Mouse (Mus musculus) embryonic fibroblast, embryonic 13.5 days (primary cell): ENCODE measurements at regions not wholly inside any gene's neighbourhood (a gene's known extent, or its start where the extent isn't known, plus 50 kb on each side); places are given as distances from the start of the nearest gene placed in this dataset.

Experiments used
- H3K27ac ChIP-seq: 2 replicates; pipeline ENCODE4 v1.5.1; 2012; ENCODE audit warnings: low read length, control low read depth, inconsistent platforms; ENCODE audit not compliant: insufficient read depth
- H3K4me1 ChIP-seq: 2 replicates; pipeline ENCODE4 v1.6.1; 2011; ENCODE audit warnings: low read length; ENCODE audit not compliant: control insufficient read depth, insufficient read depth
- H3K4me3 ChIP-seq: 2 replicates; pipeline ENCODE4 v1.5.1; 2011; ENCODE audit warnings: mild to moderate bottlenecking, control low read depth, low read length; ENCODE audit not compliant: insufficient read depth
- CTCF ChIP-seq: IDR thresholded peaks from 2 replicates; pipeline ENCODE4 v1.5.1; 2011; ENCODE audit warnings: mild to moderate bottlenecking, control low read depth, low read length, moderate library complexity, borderline replicate concordance; ENCODE audit not compliant: insufficient read depth
- POLR2A ChIP-seq: IDR thresholded peaks from 2 replicates; pipeline ENCODE4 v1.6.1; 2011; ENCODE audit warnings: low read depth, mild to moderate bottlenecking, control low read depth, low read length, moderate library complexity

DNA sequence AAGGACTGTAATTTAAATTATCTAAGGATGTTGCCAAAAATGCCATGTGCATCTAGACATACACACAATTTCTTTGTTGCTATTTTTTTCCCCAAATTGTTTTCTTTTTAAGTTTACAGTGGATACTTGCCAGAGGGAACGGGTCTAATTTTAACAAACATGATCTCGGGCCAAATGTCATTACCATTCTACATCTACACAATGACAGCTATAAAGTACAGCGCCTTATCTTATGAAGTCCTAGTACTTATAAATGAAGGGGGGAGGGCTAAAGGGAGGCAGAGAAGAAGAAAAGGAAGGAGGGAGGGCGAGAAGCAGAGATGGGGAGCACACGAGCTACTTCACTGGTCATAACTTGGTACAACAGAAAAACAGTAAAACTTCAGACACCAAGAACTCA is 89.4 kb upstream of the Paip1 start:
- H3K4me1 ChIP-seq, result peaks cover 4% of the 10 kb centered on the region; the same call in 1 of the 2 replicates
- TF ChIP-seq CTCF (no peak), POLR2A (no peak)
- no peak overlapping the region for H3K27ac ChIP-seq
- no peak overlapping the region for H3K4me3 ChIP-seq

DNA sequence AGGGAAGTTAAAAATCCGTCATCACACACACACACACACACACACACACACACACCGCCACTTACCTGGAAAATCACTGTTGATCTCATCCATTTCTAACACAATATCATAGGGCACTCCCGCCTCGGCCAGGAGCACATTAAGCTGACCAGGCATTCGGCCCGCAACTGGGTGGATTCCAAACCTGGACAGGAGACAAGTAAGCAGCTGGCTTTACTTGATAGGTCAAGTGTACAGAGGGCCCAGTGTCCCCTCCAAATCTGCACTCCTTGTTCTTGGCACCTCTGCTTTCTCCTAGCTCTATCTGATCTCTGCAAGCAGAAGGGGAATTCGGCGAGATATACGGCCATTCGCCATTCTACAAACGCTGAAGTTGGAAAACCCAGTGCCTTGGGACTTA is 88.6 kb upstream of the Paip1 start:
- Histone ChIP-seq H3K27ac (no peak overlapping the region), H3K4me3 (no peak overlapping the region), H3K4me1 (peaks cover 4% of the 10 kb centered on the region; the same call in 1 of the 2 replicates)
- TF ChIP-seq CTCF (no peak), POLR2A (no peak)

DNA sequence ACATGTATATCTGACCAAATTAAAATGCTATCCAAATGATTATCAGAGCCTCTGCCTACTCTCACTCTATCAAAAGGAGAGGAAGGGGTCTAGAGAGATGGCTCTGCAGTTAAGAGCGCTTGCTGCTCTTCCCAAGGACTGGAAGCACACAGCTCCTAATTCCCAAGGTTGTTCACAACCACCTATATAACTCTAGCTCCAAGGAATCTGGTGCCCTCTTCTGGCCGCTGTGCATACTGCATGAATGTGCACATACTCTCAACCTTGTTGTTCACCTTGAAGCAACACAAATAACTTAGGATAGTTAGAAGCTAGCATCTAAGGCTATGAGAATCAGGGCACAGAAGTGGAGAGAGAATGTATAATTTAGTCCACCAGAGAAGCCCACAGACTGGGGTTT is 86.6 kb upstream of the Paip1 start:
- H3K27ac ChIP-seq, result no peak overlapping the region

DNA sequence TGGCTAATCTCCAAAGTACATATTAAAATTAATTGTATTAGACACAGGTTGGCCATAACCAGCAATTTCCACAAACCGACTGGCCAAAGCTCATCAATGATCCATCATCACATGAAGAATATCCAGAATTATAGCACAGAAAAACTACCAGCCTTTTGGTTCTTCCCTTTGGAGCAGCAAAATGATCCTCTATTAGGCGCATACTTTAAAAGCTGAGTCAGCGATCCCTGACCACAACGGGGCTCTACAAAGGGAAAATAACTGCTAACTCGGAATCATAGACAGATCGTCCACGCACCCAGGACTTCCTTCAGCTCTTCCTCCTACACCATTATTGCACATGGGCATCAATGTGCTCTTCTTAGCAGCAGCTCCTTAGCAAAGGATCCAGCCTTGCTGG is 85.6 kb upstream of the Paip1 start:
- TF ChIP-seq POLR2A, result no peak
- H3K27ac ChIP-seq, result no peak overlapping the region

More for the DNA sequence above, 86.6 kb upstream of the Paip1 start:
- Histone ChIP-seq H3K4me3 (no peak overlapping the region), H3K4me1 (peaks cover 4% of the 10 kb centered on the region; the same call in 1 of the 2 replicates)
- no peak for TF ChIP-seq POLR2A
- peak; percentile 25; the same call in 1 of the 2 replicates for TF ChIP-seq CTCF

DNA sequence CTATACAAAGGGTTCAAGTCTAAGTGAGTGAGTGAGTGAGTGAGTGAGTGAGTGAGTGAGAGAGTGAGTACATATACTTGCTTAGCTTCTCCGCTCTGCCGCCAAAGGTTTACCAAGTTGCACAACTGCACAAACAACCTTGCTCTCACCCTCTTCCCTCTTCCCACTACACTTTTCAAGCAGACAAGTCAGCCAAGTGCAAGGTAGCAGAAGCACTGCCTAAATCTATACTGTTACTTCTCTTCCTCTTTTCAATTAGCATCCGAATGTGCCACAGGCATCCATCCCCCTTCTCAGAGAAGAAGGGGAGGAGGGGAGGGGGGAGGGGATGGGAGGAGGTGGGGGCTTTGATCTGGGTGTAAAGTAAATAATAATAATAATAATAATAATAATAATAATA is 80.4 kb upstream of the Paip1 start:
- Histone ChIP-seq H3K27ac (no peak overlapping the region), H3K4me1 (peaks cover 2% of the 10 kb centered on the region; the same call in 1 of the 2 replicates), H3K4me3 (no peak overlapping the region)
- no peak for TF ChIP-seq POLR2A
- TF ChIP-seq CTCF, result no peak

More for the DNA sequence above, 85.6 kb upstream of the Paip1 start:
- peaks cover 4% of the 10 kb centered on the region; the same call in 1 of the 2 replicates for H3K4me1 ChIP-seq
- no peak overlapping the region for H3K4me3 ChIP-seq

DNA sequence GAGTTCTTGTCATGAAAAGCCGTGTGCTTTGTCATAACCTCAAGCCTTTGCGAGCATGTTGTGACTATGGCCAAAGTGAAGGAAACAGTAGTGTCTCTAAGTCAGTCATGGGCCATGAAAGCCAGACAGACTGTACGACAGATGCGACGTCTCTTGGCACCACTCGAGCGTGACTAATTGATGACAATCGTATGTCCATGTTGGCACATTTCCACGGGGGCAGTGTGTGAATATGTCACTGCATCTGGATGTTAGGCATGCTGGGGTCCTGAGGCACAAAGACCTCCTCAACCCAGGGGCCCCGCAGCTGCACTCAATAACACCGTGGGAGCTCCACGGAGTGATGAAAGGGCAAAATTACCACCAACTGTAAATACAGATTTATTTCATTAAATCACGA is 77.1 kb upstream of the Paip1 start:
- no peak overlapping the region for H3K27ac ChIP-seq
- H3K4me3 ChIP-seq, result no peak overlapping the region
- no peaks in the 10 kb centered on the region for H3K4me1 ChIP-seq
- TF ChIP-seq CTCF (no peak), POLR2A (no peak)

DNA sequence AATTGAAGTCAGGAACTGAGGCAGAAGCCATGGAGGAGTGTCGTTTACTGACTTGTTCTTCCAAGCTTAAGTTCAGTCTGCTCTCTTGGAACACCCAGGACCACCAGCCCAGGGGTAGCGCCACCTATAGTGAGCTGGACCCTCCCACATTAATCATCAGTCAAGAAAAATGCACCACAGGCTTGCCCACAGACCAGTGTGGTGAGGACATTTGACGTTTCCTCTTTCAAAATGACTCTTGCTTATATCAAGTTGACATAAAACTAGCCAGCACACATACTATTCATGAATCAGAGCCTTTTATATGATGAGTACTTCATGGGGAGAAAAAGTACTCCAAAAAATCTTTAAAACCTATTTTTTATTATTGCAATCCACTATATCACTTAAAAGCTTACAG is 69.7 kb upstream of the Paip1 start:
- TF ChIP-seq POLR2A (no peak), CTCF (no peak)
- Histone ChIP-seq H3K4me3 (no peak overlapping the region), H3K27ac (no peak overlapping the region), H3K4me1 (no peaks in the 10 kb centered on the region; the same call in 1 of the 2 replicates)

DNA sequence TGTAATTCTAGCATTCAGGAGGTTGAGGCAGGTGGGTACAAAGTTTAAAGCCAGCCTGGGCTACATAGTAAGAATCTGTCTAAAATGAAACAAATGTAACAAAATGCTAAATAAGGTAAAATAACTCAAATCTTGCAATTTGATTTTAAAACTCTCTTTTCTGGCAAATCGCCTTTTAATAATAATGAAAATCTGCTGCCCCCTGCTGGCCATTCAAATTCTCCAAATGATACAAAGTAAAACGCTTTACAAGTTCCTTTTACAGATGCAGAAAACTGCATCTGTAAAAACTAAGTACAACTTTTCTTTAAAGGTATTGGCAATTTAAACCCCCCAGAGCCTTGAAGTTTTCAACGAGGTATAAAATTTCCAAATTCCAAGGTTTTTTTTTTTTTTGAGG is 65.0 kb upstream of the Paip1 start:
- TF ChIP-seq POLR2A, result no peak
- TF ChIP-seq CTCF, result no peak
- Histone ChIP-seq H3K4me1 (no peaks in the 10 kb centered on the region; the same call in 1 of the 2 replicates), H3K27ac (no peak overlapping the region), H3K4me3 (no peak overlapping the region)

DNA sequence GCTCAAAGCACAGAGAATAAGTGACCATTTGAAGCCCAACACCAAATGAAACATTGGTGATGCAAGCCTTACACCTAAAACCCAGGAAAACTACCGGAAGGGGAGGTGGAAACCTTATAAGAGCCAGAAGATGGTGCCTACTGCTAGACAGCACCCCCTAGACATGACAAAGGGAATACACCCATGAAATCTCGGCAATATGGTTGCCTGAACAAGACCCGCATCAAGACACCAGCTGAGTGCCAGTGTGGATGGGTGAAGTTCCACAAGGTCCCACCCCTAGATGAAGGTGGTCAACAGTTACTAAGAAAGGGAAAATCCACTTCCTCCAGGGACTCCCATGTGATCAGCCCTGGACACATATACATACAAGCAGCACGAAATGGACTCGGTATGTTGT is 64.2 kb upstream of the Paip1 start:
- Histone ChIP-seq H3K4me3 (no peak overlapping the region), H3K4me1 (no peaks in the 10 kb centered on the region; the same call in 1 of the 2 replicates), H3K27ac (no peak overlapping the region)
- TF ChIP-seq CTCF (no peak), POLR2A (no peak)

DNA sequence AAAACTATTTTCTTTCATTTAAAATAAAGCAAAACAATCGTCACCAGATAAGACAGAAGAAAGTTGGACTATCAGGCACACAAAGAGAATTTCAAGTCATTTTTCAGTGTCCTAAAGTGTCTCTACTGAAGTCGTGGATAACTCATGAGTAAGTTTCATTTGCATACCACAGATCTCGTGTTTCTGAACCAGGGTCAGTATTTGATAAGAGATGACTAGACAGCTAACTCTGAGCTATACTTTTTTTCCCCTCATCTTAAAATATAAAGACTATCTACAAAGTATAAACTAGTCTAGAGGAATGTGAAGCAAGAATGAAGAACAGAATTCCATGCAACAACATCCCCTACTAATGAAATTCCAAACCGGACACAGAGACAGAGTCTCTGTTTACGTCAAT is 60.9 kb upstream of the Paip1 start:
- no peak for TF ChIP-seq CTCF
- no peak for TF ChIP-seq POLR2A
- Histone ChIP-seq H3K4me1 (no peaks in the 10 kb centered on the region; the same call in 1 of the 2 replicates), H3K4me3 (no peak overlapping the region), H3K27ac (no peak overlapping the region)

DNA sequence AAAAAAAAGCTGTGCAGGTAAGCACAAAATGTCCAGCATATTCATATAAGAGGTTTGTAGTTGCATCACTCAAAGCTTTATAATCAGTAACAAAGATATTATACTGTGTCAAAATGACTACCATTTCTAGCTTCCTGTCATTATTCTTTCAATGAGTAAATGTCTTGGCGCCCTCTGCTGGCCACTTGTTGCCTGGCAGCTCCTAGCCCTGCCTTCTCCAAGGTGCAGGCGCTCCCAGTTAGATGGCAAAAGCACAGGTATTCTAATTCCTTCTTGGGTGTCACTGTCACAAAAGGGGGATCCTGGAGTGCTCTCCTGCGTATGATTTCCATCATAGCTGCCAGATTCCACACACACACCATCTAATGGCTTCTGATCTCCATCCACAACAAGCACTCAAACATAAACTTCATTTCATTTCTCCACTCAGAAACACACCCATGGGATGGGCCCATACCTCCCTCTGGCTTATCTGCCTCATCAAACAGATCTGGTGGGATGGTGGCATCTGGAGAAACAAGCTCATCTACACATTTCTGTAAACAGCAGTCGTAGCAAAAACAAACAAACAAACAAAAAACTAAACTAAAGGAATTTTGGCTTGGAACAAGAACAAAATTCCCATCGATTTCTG is 49.9 kb upstream of the Paip1 start:
- TF ChIP-seq POLR2A (no peak), CTCF (peak; percentile 69)
- H3K4me3 ChIP-seq, result no peak overlapping the region

More for the DNA sequence above, 49.9 kb upstream of the Paip1 start:
- H3K4me1 ChIP-seq, result no peaks in the 10 kb centered on the region
- no peak overlapping the region for H3K27ac ChIP-seq
